Mouse (Mus musculus): Measurements from ENCODE around the gene Zswim1.

Zswim1 gene

GRCm38 (mm10) chr2:164822636-164823165, at the start of gene Zswim1:
TSS of gene Zswim1 (plus strand) at chr2:164822686.
- DNase-seq, result peak; percentile 100

DNA sequence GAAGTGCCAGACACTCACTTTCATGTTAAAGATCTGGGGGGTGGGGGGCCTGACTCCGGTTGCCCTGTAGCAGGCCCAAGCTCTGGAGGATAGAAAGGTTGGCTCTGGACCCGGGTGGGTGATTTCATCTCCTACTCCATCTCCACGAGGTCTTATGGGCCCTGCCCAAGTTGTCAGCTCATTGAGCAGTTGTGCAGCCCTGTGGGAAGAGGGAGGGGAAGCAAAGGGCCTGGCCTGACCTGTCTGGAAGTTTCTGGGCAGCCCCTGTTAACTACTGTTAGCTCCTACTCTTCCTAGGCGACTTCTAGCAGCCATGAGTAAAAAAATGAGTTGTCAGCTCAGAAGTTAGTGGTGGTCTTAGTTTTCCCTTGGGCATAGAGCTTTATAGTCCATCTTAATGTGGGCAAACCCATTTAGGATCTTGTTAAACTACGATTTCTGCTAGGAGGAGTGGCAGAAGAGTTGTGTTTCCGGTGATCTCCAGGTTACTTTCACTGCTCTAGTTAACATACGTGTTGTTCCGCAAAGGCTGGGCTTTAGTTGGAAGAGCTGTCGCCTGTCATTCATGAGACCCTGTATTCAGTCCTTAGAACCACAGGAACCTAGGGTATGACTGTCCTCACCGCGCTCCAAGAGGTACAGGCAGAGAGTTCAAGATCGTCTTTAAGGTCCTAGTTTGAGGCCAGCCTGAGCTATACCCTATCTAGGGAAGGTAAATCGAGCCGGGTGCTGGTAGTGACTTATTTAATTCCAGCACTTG, 49.1 kb upstream of the Zswim1 start:
- DNase-seq, result no peak

DNA sequence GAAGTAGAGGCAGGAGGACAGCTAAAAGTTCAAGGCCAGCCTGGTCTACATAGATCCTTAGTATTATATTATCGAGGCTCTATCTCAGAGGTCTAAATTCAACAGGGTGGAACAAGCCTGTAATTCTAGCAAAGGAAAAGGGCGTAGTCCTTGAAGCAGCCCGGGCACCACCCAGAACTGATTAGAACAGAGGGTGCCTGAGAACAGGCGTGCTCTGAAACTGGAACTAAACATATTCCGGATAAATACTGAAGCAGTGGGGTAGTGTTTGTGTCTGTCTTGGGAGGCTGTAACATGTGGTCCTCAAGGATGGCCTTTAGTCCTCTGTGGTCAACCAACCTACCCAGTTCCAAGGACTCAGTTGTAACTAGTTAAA, 48.5 kb upstream of the Zswim1 start:
- DNase-seq, result no peak

DNA sequence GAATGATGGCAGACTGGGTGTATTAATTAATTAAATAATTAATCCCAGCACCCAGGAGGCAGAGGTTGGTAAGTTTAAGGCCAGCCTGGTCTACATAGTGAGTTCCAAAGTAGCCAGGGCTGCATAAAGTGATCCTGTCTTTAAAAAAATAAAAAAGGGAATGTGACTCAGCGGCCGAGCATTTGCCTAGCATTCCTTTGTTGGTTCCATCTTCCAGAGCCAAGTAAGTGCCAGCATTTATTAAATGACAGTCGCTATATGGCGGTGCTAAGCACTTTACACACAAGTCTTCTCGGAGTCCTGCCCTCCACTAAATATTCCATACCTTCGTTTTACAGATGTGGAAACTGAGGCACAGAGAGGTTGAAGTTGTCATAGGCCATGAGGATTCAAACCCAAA, 46.4 kb upstream of the Zswim1 start:
- DNase-seq, result no peak

- DNase-seq, result no peak
Observed at GRCm38 (mm10) chr2:164776801-164777200, 45.7 kb upstream of the Zswim1 start.

- no peak for DNase-seq
Observed at GRCm38 (mm10) chr2:164777246-164778014, 45.1 kb upstream of the Zswim1 start.

DNA sequence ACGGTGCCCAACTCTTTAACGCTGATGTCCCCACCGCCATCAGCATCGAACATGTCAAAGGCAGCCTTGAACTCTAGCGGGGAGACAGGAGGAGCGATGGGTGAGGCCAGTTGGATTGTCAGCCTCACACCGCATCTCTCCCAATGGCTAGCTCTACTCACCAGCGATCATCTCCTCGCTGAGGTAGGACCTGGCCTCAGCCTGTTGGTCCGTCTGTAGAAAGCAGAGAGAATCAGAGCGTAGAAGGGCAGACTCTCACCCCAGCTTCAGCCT, 44.5 kb upstream of the Zswim1 start:
- DNase-seq, result no peak

- DNase-seq, result no peak
Observed at GRCm38 (mm10) chr2:164778809-164779208, 43.7 kb upstream of the Zswim1 start.

- DNase-seq, result no peak
Observed at GRCm38 (mm10) chr2:164779481-164780086, 42.9 kb upstream of the Zswim1 start, which contains the start of gene Tnnc2. TSS of gene Tnnc2 (minus strand) at chr2:164779967.

GRCm38 (mm10) chr2:164781876-164782275, 40.6 kb upstream of the Zswim1 start:
- DNase-seq, result no peak

DNA sequence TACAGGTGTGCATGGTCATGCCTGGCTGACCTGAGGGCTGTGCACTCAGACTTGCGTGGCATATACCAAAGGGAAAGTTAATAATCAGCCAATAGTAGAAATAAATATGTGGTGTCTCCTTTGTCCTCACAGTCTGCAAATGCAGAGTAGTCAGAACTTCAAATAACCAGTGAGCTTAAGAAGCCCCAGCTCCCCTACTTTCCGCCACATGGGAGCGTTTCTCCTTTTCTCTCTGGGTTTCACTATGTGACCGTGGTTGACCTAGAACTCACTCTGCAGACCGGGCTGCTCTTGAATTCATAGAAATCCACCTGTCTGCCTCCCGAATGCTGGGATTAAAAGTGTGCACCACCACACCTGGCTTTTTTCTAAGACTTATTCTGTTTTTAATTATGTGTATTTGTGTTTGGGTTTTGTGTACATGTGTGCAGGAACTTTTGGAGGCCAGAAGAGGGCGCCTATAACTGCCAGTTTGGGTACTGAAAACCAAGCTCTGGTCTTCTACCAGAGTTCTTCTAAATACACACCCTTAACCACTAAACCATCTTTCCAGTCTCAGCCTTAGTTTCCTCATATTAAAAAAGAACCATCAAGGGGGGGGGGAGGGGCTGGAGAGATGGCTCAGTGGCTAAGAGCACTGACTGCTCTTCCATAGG, 38.4 kb upstream of the Zswim1 start:
- no peak for DNase-seq

DNA sequence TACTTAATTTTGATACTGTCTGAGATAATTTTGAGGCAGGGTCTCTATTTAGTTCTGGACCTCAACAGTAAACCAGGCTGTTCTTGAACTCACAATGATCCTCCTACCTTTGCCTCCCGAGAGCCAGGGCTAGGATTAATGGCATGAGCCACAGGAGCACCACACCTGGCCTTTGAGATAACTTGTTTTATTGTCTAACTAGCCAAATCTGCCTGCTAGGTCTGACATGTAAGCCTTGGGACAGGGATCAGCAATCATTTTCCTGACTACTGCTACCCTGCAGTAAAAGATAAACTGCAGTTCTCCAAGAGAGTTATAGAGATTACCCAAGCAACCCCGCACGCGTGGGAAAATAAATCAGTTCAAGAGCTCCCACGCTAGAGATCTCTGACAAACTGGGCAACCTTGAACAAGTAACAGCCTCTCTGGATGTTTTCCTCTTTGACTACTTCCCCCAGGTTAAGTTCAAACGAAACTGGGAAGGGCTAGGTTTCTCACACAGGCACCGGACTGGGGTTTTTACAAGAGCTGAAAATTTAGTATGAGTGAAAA, 37.5 kb upstream of the Zswim1 start:
- DNase-seq, result no peak

DNA sequence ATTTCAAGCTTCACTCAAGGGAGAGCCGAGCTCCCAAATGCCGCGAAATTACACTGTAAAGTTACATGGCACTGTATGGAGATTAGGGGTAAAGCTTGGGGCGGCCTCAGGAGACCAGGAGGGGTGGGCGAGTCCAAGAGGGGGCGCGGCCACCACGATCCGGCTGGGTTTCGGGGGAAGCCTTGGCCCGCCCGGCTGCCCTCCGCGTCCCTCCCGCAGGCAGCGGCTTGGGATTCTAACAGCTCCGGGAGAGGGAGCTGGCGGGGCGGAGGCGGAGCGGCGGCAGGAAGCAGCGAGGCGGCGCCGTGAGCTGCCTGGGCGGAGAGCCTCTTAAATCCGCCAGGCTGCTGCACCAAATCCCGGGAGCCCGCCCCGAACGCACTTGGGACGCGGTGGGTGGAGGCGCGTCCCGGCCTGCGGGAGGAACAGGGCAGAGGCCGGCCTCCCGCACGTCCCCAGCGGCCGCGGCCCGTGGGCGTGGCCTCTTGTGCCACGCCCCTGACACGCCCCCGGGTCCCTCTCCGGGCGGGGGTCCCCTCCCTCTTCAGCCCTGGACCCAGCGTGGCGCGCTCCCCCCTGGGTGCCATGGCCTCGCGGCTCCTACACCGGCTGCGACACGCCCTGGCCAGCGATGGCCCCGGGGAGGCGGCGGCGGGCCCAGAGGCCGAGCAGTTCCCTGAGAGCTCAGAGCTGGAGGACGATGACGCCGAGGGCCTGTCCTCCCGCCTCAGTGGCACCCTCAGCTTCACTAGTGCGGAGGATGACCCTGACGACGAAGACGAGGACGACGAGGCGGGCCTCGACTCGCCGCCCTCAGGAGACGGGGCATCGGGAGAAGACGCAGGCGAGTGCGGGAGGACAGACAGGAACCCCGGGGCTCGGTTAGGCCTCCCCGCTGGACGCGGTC, 36.8 kb upstream of the Zswim1 start, which contains the start of gene Snx21:
Gene Snx21, plus strand, starts transcription at position 343 of the 907 bp plus-strand sequence.
- peak; percentile 92 to 93 for DNase-seq

- DNase-seq, result no peak
Observed at GRCm38 (mm10) chr2:164786388-164786885, 36.0 kb upstream of the Zswim1 start.

DNA sequence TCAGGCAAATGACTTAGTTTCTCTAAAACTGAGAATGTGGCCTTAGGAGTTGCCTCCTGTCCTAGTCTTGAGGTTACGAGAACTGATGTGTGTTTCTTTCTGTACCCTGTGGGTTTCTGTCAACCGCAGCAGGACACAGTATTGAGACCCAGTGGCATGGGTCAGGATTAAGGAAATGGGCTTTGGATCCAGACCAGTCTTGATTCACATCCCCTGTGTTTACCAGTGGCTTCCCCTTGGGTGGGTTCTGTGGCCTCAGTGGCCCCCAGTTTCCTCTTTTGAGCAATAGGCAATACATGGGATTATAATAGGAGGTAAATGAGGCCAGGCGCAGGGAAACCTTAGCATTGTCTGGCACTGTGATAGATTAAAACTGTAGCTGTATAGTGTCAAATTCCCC, 35.5 kb upstream of the Zswim1 start:
- DNase-seq, result no peak

- DNase-seq, result no peak
Observed at GRCm38 (mm10) chr2:164787779-164788178, 34.7 kb upstream of the Zswim1 start.

DNA sequence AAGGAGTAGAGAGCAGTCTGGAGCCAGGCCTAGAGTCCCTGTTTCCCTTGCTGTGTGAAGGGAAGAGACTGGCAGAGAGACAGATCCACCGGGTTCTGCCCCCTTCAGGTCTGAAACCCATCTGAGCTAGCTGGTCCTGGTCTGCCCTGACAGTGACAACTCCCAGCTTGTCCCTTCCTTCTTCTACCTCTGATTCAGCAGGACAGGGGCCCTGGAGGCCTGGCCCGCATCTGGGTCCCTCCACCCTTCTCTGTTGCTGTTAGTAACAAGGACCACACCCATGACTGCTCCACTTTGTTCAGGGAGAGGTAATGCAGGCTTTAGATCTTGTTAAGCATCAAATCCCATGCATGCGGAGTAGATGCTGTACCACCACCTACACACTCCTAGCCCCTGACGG, 34.1 kb upstream of the Zswim1 start:
- DNase-seq, result no peak

DNA sequence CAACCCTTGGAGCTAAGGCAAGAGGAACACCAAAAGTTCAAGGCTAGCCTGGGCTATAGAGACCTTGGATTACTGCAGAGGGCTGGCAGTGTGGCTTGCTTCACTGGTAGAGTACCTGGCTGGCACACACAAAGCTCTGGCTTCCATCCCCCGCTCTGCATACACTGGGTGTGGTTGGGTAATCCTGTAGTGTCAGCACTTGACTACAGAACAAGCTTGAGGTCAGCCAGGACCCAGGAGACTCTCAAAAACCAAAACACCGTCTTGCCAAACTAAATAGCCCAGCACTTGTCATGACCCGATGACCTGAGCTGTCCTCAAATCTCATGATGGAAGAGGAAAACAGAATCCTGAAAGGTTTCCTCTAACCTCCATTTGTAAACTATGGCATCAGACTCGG, 32.0 kb upstream of the Zswim1 start:
- no peak for DNase-seq

GRCm38 (mm10) chr2:164791841-164792261, 30.6 kb upstream of the Zswim1 start:
- peak; percentile 63 to 64 for DNase-seq

DNA sequence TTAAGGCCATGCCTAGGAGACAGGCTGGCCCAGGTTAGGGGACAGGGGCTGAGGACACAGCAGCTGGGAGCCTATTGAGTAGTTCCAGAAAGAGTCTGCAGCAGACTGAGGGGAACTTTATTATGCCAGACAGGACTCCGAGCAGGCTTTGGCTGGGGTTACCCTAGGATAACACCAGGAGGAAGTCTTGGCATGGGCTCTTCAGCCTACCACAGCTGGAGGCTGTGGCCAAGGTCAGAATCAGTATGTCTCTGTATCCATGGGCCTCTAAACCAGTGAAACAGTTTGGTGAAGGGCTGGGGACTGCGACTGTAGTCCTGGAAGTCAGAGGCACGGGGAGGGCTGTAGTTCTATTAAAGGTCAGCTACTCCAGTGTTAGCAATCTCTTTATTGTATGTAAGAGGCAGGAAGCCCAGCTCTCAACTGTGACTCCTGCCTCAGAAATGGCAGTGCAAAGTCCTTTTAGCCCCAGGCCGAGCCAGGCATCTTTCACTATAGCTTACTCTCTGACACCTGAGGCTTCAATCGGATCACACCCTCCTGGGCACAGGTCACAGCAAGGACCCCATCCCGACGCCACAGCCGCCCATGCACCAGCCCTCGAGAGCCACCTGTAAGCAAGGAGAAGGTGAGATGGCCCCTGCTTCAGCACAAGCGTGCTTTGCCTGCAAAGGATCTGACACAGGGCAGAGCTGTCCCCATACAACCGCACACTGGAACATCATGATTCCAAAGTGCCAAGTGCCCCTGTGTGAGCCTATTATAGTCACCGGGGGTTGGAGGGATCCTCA, 29.9 kb upstream of the Zswim1 start:
- peak in 1 of 2 experiments; percentile 30 for DNase-seq

DNA sequence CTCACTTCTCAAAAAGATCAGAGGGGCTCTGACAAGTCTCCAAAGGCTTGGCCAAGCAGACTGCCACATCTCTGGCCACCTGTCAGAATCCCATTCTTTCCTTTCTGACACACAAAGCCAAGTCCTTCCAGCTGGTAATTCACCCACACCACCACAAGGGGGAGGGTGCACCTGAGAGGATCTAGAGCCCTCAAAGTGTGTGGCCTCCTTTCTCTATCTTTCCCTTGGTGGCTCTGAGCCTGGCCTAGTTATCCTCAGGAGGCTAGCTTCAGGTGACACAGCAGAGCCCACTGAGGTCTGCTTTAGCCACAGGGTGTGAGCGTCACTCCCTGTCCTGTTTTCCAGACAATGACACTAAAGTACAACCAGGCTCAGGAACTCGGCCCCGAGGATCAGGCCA, 29.2 kb upstream of the Zswim1 start:
- peak; percentile 77 to 78 for DNase-seq
